13 mouse cellular contexts compared by ENCODE assay signal in genomic region chr17:80053931-80054734, GRCm38 (mm10). TPM values are rescaled to one million over a fixed set of nuclear protein-coding genes. Genes with fewer than 3 reads are reported as not detected.
DNase-seq lines count a peak whose midpoint lies in the region; ATAC-seq and TF ChIP-seq lines count a peak whose summit lies in the region.
"Had no signal": no experiment of that assay in that cellular context is flagged by ENCODE, and none has a peak within 500 bp of the region (broad histone marks: within the 10 kb centered on the region; RNA-seq: fewer than 3 reads in every experiment).

No protein-coding gene starts in this region.

- H3K4me3 ChIP-seq in hindbrain, postnatal 0 days (ENCODE audit: low read length): no peak overlapping the region
- no peak overlapping the region for H3K4me3 ChIP-seq in hindbrain, embryonic 16.5 days (ENCODE audit: low read length)
- H3K4me3 ChIP-seq in cerebellum, adult 2 months (replicated peaks; ENCODE audit: insufficient read depth, low read depth, low read length): no peak overlapping the region
- H3K4me3 ChIP-seq in heart, embryonic 10.5 days: peak overlapping the region; percentile 40
- H3K4me3 ChIP-seq in lung, adult 2 months (replicated peaks; ENCODE audit: extremely low read depth, low read depth, low read length): no peak overlapping the region
- H3K4me3 ChIP-seq in limb, embryonic 10.5 days: no peak overlapping the region
- H3K4me3 ChIP-seq: kidney, embryonic 15.5 days; neural tube, embryonic 13.5 days had no signal

- H3K4me2 ChIP-seq in hindbrain, postnatal 0 days (ENCODE audit: low read depth, low read length): no peak overlapping the region
- no peak overlapping the region for H3K4me2 ChIP-seq in hindbrain, embryonic 16.5 days (ENCODE audit: low read length)
- H3K4me2 ChIP-seq: kidney, embryonic 15.5 days; neural tube, embryonic 13.5 days had no signal

- H3K27me3 ChIP-seq in hindbrain, postnatal 0 days (ENCODE audit: insufficient read depth, low read length): no peaks in the 10 kb centered on the region
- no peaks in the 10 kb centered on the region for H3K27me3 ChIP-seq in hindbrain, embryonic 16.5 days (replicated peaks; ENCODE audit: control insufficient read depth, insufficient read depth, low read length)
- H3K27me3 ChIP-seq in cerebellum, adult 2 months (ENCODE audit: control insufficient read depth, insufficient read depth, low read length): no peaks in the 10 kb centered on the region; the same call in 1 of the 2 replicates
- H3K27me3 ChIP-seq in heart, embryonic 10.5 days (ENCODE audit: insufficient read depth, poor library complexity, severe bottlenecking): no peaks in the 10 kb centered on the region
- H3K27me3 ChIP-seq in limb, embryonic 10.5 days (ENCODE audit: low read depth, poor library complexity, severe bottlenecking): no peaks in the 10 kb centered on the region
- H3K27me3 ChIP-seq: kidney, embryonic 15.5 days; neural tube, embryonic 13.5 days had no signal

- whole genome bisulfite sequencing in hindbrain, postnatal 0 days: 62% methylated on average over 27 of the region's 27 CpGs
- WGBS in hindbrain, embryonic 16.5 days: 80% methylated on average over 27 of the region's 27 CpGs
- 22% methylated on average over 27 of the region's 27 CpGs for WGBS in cerebellum, adult 2 months
- 63% methylated on average over 27 of the region's 27 CpGs for WGBS in heart, embryonic 10.5 days
- WGBS in lung, adult 2 months: 59% methylated on average over 27 of the region's 27 CpGs
- 92% methylated on average over 27 of the region's 27 CpGs for WGBS in limb, embryonic 10.5 days

- no peak for ATAC-seq in hindbrain, postnatal 0 days
- no peak for ATAC-seq in hindbrain, embryonic 16.5 days

- no peak for TF ChIP-seq POLR2A in cerebellum, adult 2 months (IDR thresholded peaks at IDR 0.05; ENCODE audit: borderline replicate concordance, insufficient read depth, low read length)
- no peak for TF ChIP-seq POLR2A in lung, adult 2 months (IDR thresholded peaks at IDR 0.05; ENCODE audit: borderline replicate concordance, extremely low read depth, low read depth, low read length)

- no peak overlapping the region for H3K9ac ChIP-seq in hindbrain, postnatal 0 days (replicated peaks; ENCODE audit: low read length)
- no peak overlapping the region for H3K9ac ChIP-seq in hindbrain, embryonic 16.5 days (ENCODE audit: low read depth, low read length)
- H3K9ac ChIP-seq: kidney, embryonic 15.5 days; neural tube, embryonic 13.5 days had no signal

- DNase-seq in hindbrain, postnatal 0 days (ENCODE audit: low spot score): peak; percentile 4
- DNase-seq in cerebellum, adult 2 months: peak; percentile 51 to 55
- no peak for DNase-seq in heart, embryonic 10.5 days (ENCODE audit: low spot score)
- DNase-seq in layer of hippocampus, adult 9-11 months: peak; percentile 36
- DNase-seq in lung, adult 2 months: no peak
- DNase-seq in limb, embryonic 10.5 days (ENCODE audit: low spot score): no peak
- DNase-seq in right cerebral cortex, postnatal 25 days: no peak
- DNase-seq: lung, adult 18-20 months; midbrain, embryonic 14.5 days; thymus, adult 2 months had no signal

- no peaks in the 10 kb centered on the region for H3K9me3 ChIP-seq in hindbrain, postnatal 0 days (ENCODE audit: low read length)
- no peaks in the 10 kb centered on the region for H3K9me3 ChIP-seq in hindbrain, embryonic 16.5 days (ENCODE audit: control insufficient read depth, low read length)
- H3K9me3 ChIP-seq in heart, embryonic 10.5 days: no peaks in the 10 kb centered on the region
- H3K9me3 ChIP-seq in limb, embryonic 10.5 days (replicated peaks): no peaks in the 10 kb centered on the region
- H3K9me3 ChIP-seq: kidney, embryonic 15.5 days; neural tube, embryonic 13.5 days had no signal

- TF ChIP-seq CTCF in hindbrain, postnatal 0 days (IDR thresholded peaks at IDR 0.05; ENCODE audit: low read depth): no peak
- TF ChIP-seq CTCF in cerebellum, adult 2 months (IDR thresholded peaks at IDR 0.05; ENCODE audit: borderline replicate concordance, insufficient read depth, low read depth, low read length): no peak
- no peak for TF ChIP-seq CTCF in lung, adult 2 months (IDR thresholded peaks at IDR 0.05; ENCODE audit: insufficient read depth, low read length)

- no peak overlapping the region for H3K27ac ChIP-seq in hindbrain, postnatal 0 days
- no peak overlapping the region for H3K27ac ChIP-seq in hindbrain, embryonic 16.5 days (ENCODE audit: low read depth, low read length)
- no peak overlapping the region for H3K27ac ChIP-seq in cerebellum, adult 2 months (ENCODE audit: insufficient read depth, low read length)
- peak overlapping the region; percentile 56 for H3K27ac ChIP-seq in heart, embryonic 10.5 days
- no peak overlapping the region for H3K27ac ChIP-seq in limb, embryonic 10.5 days
- H3K27ac ChIP-seq: kidney, embryonic 15.5 days; neural tube, embryonic 13.5 days had no signal

- H3K4me1 ChIP-seq in hindbrain, postnatal 0 days (ENCODE audit: insufficient read depth, low read length): peaks cover 2% of the 10 kb centered on the region
- H3K4me1 ChIP-seq in hindbrain, embryonic 16.5 days (ENCODE audit: control insufficient read depth, insufficient read depth, low read depth, low read length): peaks cover 5% of the 10 kb centered on the region
- peaks cover 13% of the 10 kb centered on the region; the same call in 1 of the 2 replicates for H3K4me1 ChIP-seq in cerebellum, adult 2 months (ENCODE audit: control insufficient read depth, insufficient read depth, low read length)
- H3K4me1 ChIP-seq in heart, embryonic 10.5 days: peaks cover 23% of the 10 kb centered on the region
- H3K4me1 ChIP-seq in lung, adult 2 months (ENCODE audit: control insufficient read depth, insufficient read depth, low read length): peaks cover 7% of the 10 kb centered on the region
- H3K4me1 ChIP-seq in limb, embryonic 10.5 days: peaks cover 8% of the 10 kb centered on the region; the same call in 1 of the 2 replicates

- peaks cover 21% of the 10 kb centered on the region; the same call in 1 of the 2 replicates for H3K36me3 ChIP-seq in hindbrain, postnatal 0 days (ENCODE audit: insufficient read depth, low read length)
- peaks cover 6% of the 10 kb centered on the region for H3K36me3 ChIP-seq in hindbrain, embryonic 16.5 days (ENCODE audit: control insufficient read depth, insufficient read depth, low read length)
- peaks cover 53% of the 10 kb centered on the region for H3K36me3 ChIP-seq in heart, embryonic 10.5 days
- peaks cover 80% of the 10 kb centered on the region for H3K36me3 ChIP-seq in limb, embryonic 10.5 days

RNA-seq across cellular contexts. Expression of gene Hnrnpll, which starts 8.0 kb away (rescaled TPM):
- total RNA-seq in hindbrain, postnatal 0 days (2014; rRNA removed): 41.8 and 52.7 TPM in 2 replicates
- polyA plus RNA-seq in hindbrain, postnatal 0 days (2015; fragmentation: Nextera tagmentation; extraction: Ambion mirVana): 40.0 and 40.2 TPM in 2 replicates
- polyA plus RNA-seq in hindbrain, embryonic 16.5 days (2015; fragmentation: Nextera tagmentation; extraction: Ambion mirVana): 46.2 and 48.0 TPM in 2 replicates
- polyA plus RNA-seq in cerebellum, adult 2 months (2012; rRNA removed): 49.2 and 52.7 TPM in 2 replicates
- 52.2 and 76.3 TPM in 2 replicates for polyA plus RNA-seq in heart, embryonic 10.5 days (2016; fragmentation: Nextera tagmentation; extraction: Ambion mirVana)
- 18.2 and 18.5 TPM in 2 replicates for polyA plus RNA-seq in lung, adult 2 months (2012; rRNA removed)
- 99.2 and 100.0 TPM in 2 replicates for polyA plus RNA-seq in limb, embryonic 10.5 days (2016; fragmentation: Nextera tagmentation; extraction: Ambion mirVana)

Comparison
In these comparisons a context has a peak if more than half of its experiments do, and no peak if none do; other contexts are left out.
1. DNase-seq: peak in hindbrain, postnatal 0 days (single experiment), cerebellum, adult 2 months (2 of 2) and layer of hippocampus, adult 9-11 months (single experiment); none in heart, embryonic 10.5 days (single experiment), lung, adult 2 months (single experiment), limb, embryonic 10.5 days (single experiment) and right cerebral cortex, postnatal 25 days (single experiment).